Mouse (Mus musculus) heart, adult 2 months (tissue): ENCODE measurements around the gene Abhd4. TPM values are rescaled to one million over a fixed set of nuclear protein-coding genes. Genes with fewer than 3 reads are reported as not detected.
A peak's percentile ranks its signal among the peaks of the same experiment; 100 is the strongest.

Source experiments
- DNase-seq, 2 experiments: peaks; one replicate each; pipeline ENCODE4 v3.0.0; 2021
- H3K27ac ChIP-seq: fragments of 200-600 bp; 2 replicates; pipeline ENCODE4 v1.8.1; 2022
- H3K27me3 ChIP-seq: fragments of 200-500 bp; 2 replicates; pipeline ENCODE4 v1.6.1; 2012; ENCODE audit warnings: mild to moderate bottlenecking, low read length, inconsistent platforms, mixed read lengths; ENCODE audit not compliant: control insufficient read depth, insufficient read depth
- H3K36me3 ChIP-seq: fragments of 200-500 bp; 2 replicates; pipeline ENCODE4 v1.6.1; 2012; ENCODE audit warnings: low read length, inconsistent platforms; ENCODE audit not compliant: control insufficient read depth, insufficient read depth
- H3K4me1 ChIP-seq: fragments of 200-500 bp; 2 replicates; pipeline ENCODE4 v1.6.1; 2011; ENCODE audit warnings: low read length; ENCODE audit not compliant: control insufficient read depth, insufficient read depth
- H3K4me3 ChIP-seq: fragments of 200-600 bp; 2 replicates; pipeline ENCODE4 v1.8.1; 2022
- H3K79me2 ChIP-seq: fragments of 200-500 bp; replicated peaks from 2 replicates; pipeline ENCODE4 v1.6.1; 2012; ENCODE audit warnings: mild to moderate bottlenecking, inconsistent platforms, low read length, moderate library complexity, mixed read lengths; ENCODE audit not compliant: control insufficient read depth, insufficient read depth
- H3K9ac ChIP-seq: fragments of 200-500 bp; 2 replicates; pipeline ENCODE4 v1.6.1; 2012; ENCODE audit warnings: low read depth, mild to moderate bottlenecking, control low read depth, inconsistent platforms, low read length, mixed read lengths
- CTCF ChIP-seq: fragments of 200-600 bp; IDR thresholded peaks from 2 replicates; pipeline ENCODE4 v1.8.1; 2022; ENCODE audit warnings: antibody characterized with exemption, mild to moderate bottlenecking, moderate library complexity
- EP300 ChIP-seq: fragments of 200-500 bp; IDR thresholded peaks from 2 replicates; pipeline ENCODE4 v1.6.1; 2011; ENCODE audit warnings: low read depth, low read length, control low read depth; ENCODE audit not compliant: insufficient read depth
- POLR2A ChIP-seq: fragments of 200-500 bp; IDR thresholded peaks from 2 replicates; pipeline ENCODE4 v1.6.1; 2011; ENCODE audit warnings: mild to moderate bottlenecking, low read depth, low read length, control low read depth; ENCODE audit not compliant: insufficient read depth
- WGBS: fragments of 180-500 bp; shearing (Covaris S2); methylation state at CpG from one replicate; pipeline ENCODE4 v1.1.7; 2018; 5-methylcytosine and 5-hydroxymethylcytosine counted together
- intact Hi-C: fragments of 180-260 bp; cut with DNase I; formaldehyde crosslinking; loops from one replicate; pipeline ENCODE4 v1.15.1; 2025
- polyA plus RNA-seq: library from polyadenylated mRNA; depleted of rRNA; stranded (reverse); fragments of >200 nt; gene quantifications from 2 replicates; pipeline ENCODE4 v1.2.3, GENCODE M21; 2012
- total RNA-seq, 2 experiments: library from RNA; stranded (reverse); gene quantifications; 2 replicates each; pipeline ENCODE4 v1.2.3; 2021

The Abhd4 gene
- total and polyA plus RNA-seq, 3 experiments = 39.2 to 50.2 (median 41.8) TPM

DNA sequence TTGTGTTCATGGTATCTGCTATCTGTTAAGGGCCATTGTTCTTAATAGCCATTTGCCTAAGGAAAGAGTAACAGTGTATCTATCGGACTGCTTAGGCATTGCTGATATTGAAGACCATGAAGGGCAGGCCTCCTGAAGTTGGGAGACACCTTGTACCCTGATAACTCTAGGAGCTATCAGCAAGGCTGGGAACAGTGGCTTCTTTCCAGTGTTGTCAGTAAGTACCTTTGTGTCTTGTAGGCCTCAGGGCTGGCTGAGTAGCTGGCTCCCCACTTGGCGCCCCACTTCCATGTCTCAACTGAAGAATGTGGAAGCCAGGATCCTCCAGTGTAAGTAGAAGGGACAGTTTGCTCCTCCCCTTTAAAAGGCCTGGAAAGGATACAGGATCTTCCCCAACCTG, 7.4 kb downstream of the Abhd4 start:
- peak in 1 of 2 experiments; percentile 1 for DNase-seq
- Histone ChIP-seq H3K79me2 (no peaks in the 10 kb centered on the region; the same call in none of the 2 replicates), H3K27me3 (no peaks in the 10 kb centered on the region), H3K27ac (no peak overlapping the region), H3K36me3 (no peaks in the 10 kb centered on the region; the same call in 1 of the 2 replicates), H3K4me1 (peaks cover 6% of the 10 kb centered on the region), H3K4me3 (no peak overlapping the region), H3K9ac (no peak overlapping the region)
- WGBS = 95% methylated on average over 2 of the region's 2 CpGs
- TF ChIP-seq EP300 = no peak
- no peak for TF ChIP-seq CTCF
- TF ChIP-seq POLR2A = no peak
- intact Hi-C loops = no loop called here

DNA sequence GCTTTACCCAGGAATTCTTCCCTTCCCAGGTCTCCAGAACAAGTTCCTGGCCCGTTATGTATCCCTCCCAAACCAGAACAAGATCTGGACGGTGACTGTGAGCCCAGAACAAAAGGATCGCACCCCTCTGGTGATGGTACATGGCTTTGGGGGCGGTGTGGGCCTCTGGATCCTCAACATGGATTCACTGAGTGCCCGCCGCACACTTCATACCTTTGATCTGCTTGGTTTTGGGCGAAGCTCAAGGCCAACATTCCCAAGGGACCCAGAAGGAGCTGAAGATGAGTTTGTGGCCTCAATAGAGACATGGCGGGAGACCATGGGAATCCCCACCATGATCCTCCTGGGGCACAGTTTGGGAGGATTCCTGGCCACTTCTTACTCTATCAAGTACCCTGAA, 8.6 kb downstream of the Abhd4 start:
- 95% methylated on average over 8 of the region's 8 CpGs for WGBS
- no peak overlapping the region for H3K27ac ChIP-seq
- peak in 1 of 2 experiments; percentile 1 for DNase-seq
- TF ChIP-seq POLR2A (no peak), EP300 (no peak), CTCF (no peak)
- H3K4me3 ChIP-seq = no peak overlapping the region
- no peaks in the 10 kb centered on the region for H3K27me3 ChIP-seq
- H3K9ac ChIP-seq = no peak overlapping the region
- H3K4me1 ChIP-seq = peaks cover 6% of the 10 kb centered on the region
- no peaks in the 10 kb centered on the region; the same call in none of the 2 replicates for H3K79me2 ChIP-seq
- H3K36me3 ChIP-seq = no peaks in the 10 kb centered on the region; the same call in 1 of the 2 replicates
- intact Hi-C loops = no loop called here

DNA sequence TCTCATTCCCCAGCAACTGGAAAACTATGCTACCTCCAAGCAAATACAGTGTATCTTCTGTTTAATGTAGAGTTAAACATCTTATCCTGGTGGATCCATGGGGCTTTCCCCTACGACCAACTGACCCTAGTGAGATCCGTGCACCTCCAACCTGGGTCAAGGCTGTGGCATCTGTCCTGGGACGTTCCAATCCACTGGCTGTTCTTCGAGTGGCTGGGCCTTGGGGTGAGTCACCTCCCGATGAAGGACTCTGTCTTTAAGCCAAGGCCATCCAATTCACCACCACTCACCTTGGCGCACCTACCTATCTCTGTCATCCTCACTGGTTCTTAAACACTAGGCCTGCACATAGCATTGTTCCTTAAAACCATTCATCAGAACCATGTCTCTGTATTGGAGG, 9.1 kb downstream of the Abhd4 start:
- Histone ChIP-seq H3K9ac (no peak overlapping the region), H3K27ac (no peak overlapping the region), H3K4me1 (peaks cover 6% of the 10 kb centered on the region), H3K79me2 (no peaks in the 10 kb centered on the region; the same call in none of the 2 replicates), H3K36me3 (no peaks in the 10 kb centered on the region; the same call in 1 of the 2 replicates), H3K4me3 (no peak overlapping the region), H3K27me3 (no peaks in the 10 kb centered on the region)
- TF ChIP-seq POLR2A (no peak), CTCF (no peak), EP300 (no peak)
- DNase-seq = peak in 1 of 2 experiments; percentile 1
- intact Hi-C loops = no loop called here
- whole genome bisulfite sequencing = 92% methylated on average over 6 of the region's 6 CpGs

DNA sequence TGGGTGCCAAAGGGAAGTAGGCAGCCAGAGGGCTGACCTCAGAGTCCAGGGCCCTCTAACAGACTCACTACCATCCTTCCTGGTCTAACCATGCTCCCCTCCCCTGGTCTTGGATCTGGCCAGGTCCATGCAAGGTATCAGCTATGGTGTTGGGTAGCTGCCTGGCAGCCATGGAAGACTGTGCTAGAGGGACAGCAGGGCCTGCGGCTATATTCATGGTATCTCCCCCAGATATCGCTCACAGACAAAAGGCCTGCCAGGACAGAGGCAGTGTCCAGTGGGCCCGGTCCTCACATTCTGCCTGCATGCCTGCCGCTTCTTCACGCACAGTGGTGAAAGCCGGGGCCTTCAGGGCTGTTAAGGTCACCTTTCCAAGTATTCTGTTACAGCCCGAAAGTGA, 10.2 kb downstream of the Abhd4 start:
- no peak overlapping the region for H3K9ac ChIP-seq
- H3K27me3 ChIP-seq = no peaks in the 10 kb centered on the region
- no peak for DNase-seq
- intact Hi-C loops = no loop called here
- peaks cover 6% of the 10 kb centered on the region for H3K4me1 ChIP-seq
- 83% methylated on average over 7 of the region's 7 CpGs for WGBS
- no peaks in the 10 kb centered on the region; the same call in none of the 2 replicates for H3K79me2 ChIP-seq
- H3K36me3 ChIP-seq = no peaks in the 10 kb centered on the region; the same call in 1 of the 2 replicates
- TF ChIP-seq CTCF (no peak), POLR2A (no peak), EP300 (no peak)
- no peak overlapping the region for H3K27ac ChIP-seq
- H3K4me3 ChIP-seq = no peak overlapping the region

DNA sequence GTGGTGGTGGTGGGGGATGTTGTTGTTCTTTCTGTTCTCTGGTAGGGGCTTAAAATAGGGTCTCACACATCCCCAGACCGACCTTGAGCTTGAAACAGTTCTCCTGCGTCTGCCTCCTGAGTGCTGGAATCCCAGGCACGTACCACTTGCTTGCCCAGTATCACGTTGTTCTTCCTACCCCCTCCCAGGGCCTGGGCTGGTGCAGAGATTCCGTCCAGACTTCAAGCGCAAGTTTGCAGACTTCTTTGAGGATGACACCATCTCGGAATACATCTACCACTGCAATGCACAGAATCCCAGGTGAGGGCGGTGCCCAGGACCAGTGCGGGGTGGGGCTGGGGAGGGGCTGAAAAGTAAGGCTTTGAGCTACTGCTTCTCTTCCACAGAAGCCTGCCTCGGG, 11.1 kb downstream of the Abhd4 start:
- H3K9ac ChIP-seq = no peak overlapping the region
- H3K27me3 ChIP-seq = no peaks in the 10 kb centered on the region
- H3K27ac ChIP-seq = no peak overlapping the region
- H3K36me3 ChIP-seq = no peaks in the 10 kb centered on the region
- intact Hi-C loops = no loop called here
- H3K79me2 ChIP-seq = no peaks in the 10 kb centered on the region; the same call in none of the 2 replicates
- no peak for DNase-seq
- peaks cover 4% of the 10 kb centered on the region for H3K4me1 ChIP-seq
- no peak overlapping the region for H3K4me3 ChIP-seq
- WGBS = 62% methylated on average over 10 of the region's 10 CpGs
- TF ChIP-seq EP300 (no peak), POLR2A (no peak), CTCF (no peak)

DNA sequence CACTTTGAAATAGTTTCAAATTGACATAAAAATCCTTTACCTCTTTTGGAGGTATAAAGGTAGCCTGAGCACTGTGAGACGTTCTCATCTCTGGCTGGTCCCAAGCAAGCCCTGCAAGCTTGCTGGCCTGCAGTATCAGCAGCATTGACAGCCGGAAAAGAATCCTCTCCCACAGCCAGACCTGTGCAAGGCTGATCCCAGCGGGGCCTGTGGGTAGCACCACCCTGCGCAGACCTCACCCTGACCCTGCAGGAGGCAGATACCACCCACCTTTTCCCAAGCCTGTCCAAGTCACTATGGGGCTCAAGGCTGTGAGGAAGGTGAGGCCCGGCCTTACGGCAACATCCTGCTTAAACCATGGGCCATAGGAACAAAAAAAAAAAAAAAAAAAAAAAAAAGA, 12.0 kb downstream of the Abhd4 start:
- Histone ChIP-seq H3K27ac (no peak overlapping the region), H3K4me3 (no peak overlapping the region), H3K79me2 (no peaks in the 10 kb centered on the region), H3K27me3 (no peaks in the 10 kb centered on the region), H3K4me1 (no peaks in the 10 kb centered on the region), H3K9ac (no peak overlapping the region), H3K36me3 (no peaks in the 10 kb centered on the region)
- DNase-seq = no peak
- no peak for TF ChIP-seq POLR2A
- no peak for TF ChIP-seq CTCF
- no peak for TF ChIP-seq EP300
- WGBS = 81% methylated on average over 6 of the region's 6 CpGs
- intact Hi-C loops = no loop called here
